Mouse (Mus musculus): ENCODE results near the gene Tpra1. TPM values are rescaled to one million over a fixed set of nuclear protein-coding genes. Genes with fewer than 3 reads are reported as not detected.

The Tpra1 gene
- total RNA-seq, 4 experiments from 2014 or later: 43.9 to 53.4 (median 47.6) TPM

DNA sequence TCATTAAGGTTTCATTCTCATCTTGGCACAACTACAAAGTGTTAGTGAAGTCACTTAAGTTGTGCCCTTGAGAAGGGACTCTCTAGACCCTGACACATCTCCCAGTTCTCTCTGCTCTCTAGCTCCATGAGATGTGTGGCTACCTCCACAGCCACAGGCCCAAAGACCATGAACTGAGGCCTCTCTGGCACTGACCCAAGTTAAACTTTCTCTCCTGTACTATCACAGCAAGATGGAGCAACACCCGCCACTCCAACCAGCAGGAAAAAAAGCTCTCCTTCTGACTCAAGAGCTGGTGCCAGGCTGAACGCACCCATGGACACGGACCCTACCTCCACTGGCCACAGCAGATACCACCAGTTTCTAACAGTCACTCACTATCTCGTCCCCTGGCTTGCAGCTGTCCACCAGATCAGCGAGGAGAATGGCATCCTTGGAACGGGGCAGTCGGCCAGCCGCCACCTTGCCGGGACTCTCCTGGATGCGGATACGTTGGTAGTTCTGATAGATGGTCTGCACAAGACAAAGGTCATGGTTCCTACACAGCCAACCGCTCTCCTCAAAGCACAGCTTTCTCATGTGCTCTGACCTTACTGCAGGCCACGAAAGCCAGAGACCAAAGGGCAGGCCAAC lies 12.5 kb upstream of the Tpra1 start:
- no peak for DNase-seq (ENCODE audit: low spot score in 2 of 2)

DNA sequence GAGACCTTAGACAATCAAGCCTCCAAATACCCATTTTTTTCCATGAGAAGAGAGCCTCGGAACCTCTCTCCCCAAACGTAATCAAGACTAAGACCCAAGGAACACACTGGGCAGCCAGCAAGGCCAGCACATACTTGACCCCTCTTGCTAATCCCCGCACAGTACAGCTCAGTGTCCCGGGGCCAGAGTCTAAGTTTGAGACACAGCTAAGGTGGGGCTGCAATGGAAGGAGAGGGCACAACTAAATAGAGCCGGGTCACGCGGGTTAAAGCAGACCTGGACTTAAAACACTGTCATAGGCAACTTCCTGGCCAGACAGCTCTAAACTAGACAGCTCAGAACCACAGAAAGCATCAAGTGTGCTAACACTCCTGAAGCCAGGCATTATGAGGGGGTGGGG lies 11.2 kb upstream of the Tpra1 start:
- DNase-seq (ENCODE audit: low spot score in 2 of 2): no peak

DNA sequence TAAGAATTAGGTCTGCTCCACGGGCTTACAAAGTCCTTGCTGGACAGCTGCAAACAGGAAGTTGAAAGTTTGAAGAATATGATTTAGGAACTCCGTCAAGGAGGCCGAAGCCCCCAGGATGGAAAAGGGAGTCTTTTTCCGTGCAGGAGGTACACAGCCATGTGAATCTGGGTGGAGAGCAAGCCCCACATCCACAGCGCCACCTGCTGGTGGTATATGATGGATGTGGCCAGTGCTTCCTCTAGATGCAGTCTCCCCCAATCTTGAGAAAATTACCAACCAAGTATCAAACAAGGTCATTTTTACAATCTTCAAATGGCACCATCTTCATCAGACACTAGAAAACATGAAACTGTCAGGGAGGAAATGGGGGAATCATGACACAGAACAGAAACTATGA lies 8.5 kb upstream of the Tpra1 start:
- DNase-seq (ENCODE audit: low spot score in 2 of 2): no peak

DNA sequence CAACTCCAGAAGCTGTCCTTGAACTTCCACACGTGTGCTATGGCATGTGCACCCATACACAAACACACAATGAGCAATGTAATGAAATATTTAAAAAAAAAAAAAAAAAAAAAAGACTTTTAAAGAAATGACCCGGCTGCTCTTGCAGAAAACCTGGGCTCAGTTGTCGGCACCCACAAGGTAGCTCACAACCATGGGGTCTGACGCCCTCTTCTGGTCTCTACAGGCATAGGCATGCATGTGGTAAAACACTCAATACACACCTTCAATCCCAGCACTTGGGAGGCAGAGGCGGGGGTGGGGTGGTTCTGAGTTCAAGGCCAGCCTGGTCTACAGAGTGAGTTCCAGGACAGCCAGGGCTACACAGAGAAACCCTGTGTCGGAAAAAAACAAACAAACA lies 6.1 kb upstream of the Tpra1 start:
- no peak for DNase-seq (ENCODE audit: low spot score in 2 of 2)

DNA sequence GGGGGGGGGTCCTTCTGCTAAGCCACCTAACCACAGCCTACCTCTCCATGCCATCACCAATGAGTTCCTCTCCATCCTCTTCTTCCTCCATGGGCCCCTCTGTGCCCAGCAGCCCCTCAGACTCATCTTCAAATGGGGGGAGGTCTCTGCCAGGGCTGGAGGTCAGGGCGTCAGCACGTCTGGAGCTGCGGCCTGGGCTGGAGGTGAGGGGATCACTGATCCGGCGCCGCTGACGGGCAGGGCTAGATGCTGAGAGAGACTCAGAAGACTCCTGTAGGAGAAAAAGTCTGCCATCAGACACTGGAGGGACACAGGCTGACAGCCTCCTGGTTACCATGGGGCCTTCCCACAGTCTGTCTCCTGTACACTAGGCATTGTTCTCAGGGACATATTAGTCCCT lies 4.8 kb upstream of the Tpra1 start:
- no peak for DNase-seq (ENCODE audit: low spot score in 2 of 2)

DNA sequence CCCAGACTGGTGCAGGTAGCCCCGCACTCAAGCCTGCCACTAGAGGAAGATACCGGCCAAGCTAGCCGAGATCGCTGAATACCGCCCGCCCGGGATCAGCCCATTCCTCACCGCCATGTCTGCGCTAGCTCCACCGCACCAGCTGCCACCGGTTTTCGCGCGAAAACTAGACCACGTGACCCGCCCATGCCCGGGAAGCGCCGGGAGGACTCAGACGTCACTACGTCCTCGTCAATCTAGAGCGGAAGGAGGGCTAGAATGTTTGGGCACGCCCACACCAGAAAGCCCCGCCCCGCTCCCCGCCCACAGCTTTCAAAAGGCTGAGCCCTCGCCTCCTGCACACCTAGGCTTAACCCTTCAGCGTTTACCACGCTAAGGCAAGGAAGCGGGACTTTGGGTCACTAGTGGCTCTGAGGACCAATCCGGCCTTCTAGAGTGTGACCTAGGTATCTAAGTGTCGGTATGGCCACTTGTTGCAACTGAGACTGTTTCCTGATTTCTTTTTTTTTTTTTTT lies 3.5 kb upstream of the Tpra1 start, which contains the start of gene Mcm2:
TSS of gene Mcm2 (minus strand) at position 247 of the 515 bp plus-strand sequence.
- peak; percentile 78 to 89 for DNase-seq (ENCODE audit: low spot score in 2 of 2)

DNA sequence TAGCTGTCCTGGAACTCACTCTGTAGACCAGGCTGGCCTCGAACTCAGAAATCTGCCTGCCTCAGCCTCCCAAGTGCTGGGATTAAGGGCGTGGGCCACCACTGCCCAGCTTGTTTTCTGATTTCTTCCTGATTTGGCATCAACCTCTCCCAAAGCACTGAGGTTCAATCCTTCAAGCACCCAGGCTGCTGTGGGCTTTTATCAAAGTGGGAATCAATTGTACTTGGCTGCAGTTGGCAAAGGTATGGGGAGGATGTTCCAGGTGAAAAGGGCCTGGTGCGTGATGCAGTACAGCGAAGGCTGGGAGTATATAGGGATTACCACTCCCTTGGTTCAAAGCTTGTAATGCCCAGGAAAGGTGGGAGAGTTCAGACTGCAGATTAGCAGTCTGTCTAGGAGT lies 3.0 kb upstream of the Tpra1 start:
- no peak for DNase-seq (ENCODE audit: low spot score in 2 of 2)

DNA sequence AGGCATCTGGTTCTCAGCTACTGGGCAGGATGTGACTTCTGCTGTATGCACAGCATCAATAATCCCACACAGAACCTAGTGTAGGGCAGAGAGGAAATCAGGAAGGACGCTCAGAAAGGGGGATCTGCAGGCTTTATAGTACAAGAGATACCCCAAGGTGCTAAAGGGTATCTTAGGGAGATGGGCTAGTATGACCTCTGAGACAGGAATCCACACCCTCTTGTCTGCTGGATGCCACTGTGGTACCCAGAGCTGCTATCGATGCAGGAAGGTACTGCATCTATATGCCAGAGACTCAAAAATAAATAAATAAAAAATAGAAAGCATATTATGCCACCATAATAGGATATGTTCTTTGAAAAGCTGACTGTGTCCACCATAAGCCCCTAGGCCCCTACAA lies 2.4 kb upstream of the Tpra1 start:
- no peak for DNase-seq (ENCODE audit: low spot score in 2 of 2)

DNA sequence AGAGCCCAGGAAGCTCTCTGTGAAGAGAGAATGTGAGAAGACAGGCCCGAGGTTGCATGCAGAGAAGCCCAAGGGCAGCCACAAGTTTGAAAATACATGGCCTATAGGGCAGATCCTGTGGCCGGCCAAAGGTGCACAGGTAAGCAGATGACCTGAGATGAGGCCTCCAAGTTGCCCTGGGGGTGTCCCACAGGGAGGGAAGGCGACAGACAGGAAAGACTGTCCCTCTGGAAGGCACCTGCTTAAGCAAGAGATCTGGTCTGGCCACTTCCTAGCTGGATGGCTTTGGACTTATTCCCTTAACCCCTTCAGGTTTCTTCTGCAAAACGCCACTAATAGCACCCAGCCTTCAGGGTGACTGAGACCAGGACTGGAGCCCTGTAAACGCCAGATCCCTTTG lies 580 bp upstream of the Tpra1 start:
- no peak for DNase-seq (ENCODE audit: low spot score in 2 of 2)

DNA sequence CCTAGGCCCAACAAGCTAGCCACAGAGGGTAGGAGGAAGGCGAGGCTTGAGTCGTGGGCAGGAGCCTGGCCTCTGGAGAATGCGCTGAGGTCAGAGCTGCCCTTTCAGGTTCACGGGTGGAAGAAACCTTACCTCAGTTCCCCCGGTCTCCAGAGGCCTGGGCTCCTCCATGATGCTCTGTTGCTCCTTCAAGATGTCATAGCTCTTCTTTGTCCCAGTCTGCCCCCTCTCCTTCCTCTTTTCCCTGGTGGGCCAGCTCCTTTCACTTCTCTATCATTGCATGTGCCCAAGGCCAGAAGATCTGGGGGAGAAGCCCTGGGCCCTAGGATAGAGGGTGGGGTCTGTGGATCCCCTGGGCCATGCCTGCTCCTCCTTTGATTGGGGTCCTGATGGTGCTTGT lies 1.7 kb downstream of the Tpra1 start:
- no peak for DNase-seq (ENCODE audit: low spot score in 2 of 2)

DNA sequence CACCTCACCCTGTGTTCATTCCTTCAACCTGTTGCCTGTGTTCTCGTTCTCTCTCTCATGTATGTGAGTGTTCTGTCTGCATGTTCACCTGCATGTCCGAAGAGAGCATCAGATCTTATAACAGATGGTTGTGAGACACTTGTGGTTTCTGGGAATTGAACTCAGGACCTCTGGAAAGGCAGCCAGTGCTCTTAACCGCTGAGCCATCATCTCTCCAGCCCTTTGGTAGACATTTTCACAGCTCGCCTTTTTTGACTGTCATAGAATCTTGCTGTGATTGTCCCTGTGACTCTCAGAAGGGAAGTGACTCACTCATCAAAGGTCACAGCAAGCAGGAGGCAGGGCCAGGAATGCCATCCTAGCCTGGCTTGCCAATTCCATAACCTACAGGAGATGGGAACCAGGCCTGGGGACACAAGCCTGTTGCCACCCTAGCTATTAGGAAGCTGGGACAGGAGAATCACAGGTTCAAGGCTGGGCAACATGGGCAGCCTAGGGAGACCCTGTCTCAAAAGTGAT lies 2.5 kb downstream of the Tpra1 start:
- no peak for DNase-seq (ENCODE audit: low spot score in 2 of 2)

DNA sequence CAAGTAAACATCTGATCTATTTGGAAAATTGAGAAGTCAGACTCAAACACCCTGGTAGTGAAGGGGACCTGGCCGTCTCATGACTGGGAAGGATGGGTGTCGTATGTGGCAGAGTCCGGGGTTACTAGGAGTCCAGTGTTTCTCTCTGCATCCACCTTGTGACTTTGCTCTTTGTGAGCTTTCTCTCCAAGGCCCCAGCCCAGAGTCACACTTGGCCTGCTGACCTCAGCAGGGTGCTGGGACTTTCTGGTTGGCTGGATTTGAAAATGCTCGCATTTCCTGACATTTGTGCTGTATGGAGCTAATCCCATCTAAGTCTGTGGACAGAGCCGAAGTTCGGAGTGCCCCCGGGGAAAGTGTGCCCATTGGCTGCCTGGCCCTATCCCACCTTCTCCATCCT lies 3.0 kb downstream of the Tpra1 start:
- DNase-seq (ENCODE audit: low spot score in 2 of 2): no peak

DNA sequence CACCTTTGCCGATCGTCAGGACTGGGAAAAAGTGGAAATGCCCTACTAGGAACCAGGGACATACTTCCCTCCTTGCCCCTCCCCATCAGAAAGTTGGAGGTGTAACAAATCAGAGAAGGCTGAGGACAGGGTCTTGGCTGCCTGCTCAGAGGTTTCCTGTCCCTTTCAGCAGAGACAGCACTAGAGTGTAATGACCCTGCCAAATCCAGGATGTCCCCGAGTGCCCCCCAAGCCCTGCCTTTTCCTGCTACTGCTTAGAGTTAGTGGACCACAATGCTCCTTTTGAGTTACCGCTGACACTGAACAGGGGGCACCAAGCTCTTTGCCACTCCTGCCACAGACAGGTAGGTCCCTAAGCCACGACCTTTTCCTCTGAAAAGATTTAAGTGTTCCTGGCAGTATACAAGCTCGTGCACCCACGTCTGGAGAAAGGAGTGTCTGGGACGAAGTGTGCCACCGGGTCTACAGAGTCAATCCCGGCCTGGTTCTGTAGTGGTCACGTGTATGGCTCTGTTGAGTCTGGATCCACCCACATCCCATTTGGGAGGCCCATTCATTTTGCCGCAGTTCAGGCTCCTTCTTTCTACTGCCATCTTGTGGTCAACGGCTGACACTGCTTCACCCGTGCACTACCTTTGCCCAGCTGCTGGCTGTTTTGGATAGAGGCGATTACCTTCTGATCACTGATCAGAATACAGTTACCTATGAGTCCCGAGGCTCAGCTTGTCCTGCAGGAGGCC lies 4.5 kb downstream of the Tpra1 start:
- DNase-seq (ENCODE audit: low spot score in 2 of 2): peak in 1 of 2 experiments; percentile 78

DNA sequence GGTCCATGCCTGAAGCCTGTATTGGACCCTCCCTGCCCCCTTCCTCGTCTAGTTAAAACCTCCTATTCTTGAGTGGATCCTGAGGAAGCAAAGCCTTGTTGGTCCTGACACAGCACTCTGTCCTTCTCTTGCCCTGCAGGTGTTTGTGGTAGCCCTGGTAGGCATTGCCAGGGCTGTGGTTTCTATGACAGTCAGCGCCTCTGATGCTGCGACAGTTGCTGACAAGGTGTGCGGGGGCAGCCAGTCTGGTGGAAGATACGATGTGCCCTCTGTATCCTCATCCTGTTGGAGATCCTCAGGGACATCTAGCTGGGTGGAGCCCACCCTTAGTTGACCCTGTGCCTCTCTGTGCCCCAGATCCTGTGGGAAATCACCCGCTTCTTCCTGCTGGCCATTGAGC lies 7.1 kb downstream of the Tpra1 start:
- no peak for DNase-seq (ENCODE audit: low spot score in 2 of 2)

DNA sequence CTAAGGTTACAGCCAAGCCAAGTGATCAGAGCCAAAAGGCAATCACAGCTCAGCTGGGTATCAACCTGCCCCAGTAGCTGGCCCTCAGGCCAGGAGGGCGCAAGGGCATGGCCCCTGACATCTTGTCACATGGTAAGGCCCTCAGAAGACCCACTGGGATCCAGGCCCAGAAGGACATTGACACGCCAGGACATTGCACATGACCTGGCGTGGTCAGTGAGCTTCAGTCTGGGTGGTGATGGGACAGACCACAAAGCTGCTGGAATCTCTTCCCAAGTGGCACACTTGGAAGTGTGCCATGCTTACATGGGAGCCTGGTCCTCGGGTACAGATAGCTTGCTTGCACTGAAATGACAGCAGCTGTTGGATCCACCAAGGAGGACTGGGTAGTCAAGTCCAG lies 11.0 kb downstream of the Tpra1 start:
- DNase-seq (ENCODE audit: low spot score in 2 of 2): no peak

DNA sequence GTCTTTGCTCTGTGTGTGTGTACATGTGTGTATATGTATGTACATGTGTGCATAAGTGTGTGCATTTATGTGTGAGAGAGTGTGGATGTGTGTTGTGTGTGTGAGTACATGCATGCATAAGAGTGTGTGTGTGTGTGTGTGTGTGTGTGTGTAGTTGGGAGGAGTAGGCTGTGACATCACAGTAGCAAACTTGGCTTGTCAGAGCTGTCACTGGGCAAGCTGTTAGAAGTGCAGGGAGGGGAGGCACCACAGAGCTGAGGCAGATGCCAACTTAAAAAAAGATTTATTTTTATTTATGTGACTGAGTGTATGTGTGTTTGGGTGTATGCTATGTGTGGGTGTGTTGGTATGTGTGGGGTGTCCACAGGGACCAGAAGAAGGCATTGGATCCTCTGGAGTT lies 11.4 kb downstream of the Tpra1 start:
- no peak for DNase-seq (ENCODE audit: low spot score in 2 of 2)

DNA sequence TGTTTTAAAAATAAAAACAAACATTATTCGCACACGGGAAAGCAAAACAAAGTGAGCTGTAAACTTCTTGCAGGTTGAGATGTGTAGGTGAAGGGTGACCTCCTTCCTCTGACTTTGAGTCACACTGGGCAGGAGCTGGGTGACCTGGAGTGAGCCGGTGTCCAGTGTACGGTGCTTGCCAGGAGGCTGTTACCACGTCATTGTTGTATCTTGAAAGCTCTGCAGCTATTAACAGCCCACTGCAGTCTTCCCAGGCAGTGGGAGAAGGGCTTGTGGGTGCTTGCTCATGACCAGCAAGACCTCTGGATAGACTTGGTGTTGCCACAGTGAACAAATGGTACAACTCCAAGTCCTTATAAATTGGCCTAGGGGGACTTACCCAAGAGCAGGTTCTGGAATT lies 12.7 kb downstream of the Tpra1 start:
- DNase-seq (ENCODE audit: low spot score in 2 of 2): no peak

DNA sequence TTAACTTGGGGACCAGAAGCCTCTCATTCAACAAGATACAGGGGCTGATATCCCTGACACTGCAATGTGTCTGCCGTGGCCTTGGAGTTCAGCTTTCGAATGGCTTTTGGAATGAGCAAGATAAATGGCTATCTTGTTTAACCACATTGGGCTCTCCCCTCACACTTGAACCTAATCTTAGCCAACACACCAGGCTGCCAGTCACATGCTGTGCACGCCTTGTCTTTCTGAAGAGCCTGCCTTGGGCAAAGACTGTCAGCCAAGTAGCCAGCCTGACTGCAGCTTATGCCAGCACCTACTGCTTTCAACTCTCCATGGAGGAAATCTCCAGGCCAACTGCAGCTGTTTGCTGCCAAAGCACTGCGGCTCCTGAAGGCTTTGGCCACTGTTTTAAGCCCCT lies 13.5 kb downstream of the Tpra1 start:
- DNase-seq (ENCODE audit: low spot score in 2 of 2): no peak

DNA sequence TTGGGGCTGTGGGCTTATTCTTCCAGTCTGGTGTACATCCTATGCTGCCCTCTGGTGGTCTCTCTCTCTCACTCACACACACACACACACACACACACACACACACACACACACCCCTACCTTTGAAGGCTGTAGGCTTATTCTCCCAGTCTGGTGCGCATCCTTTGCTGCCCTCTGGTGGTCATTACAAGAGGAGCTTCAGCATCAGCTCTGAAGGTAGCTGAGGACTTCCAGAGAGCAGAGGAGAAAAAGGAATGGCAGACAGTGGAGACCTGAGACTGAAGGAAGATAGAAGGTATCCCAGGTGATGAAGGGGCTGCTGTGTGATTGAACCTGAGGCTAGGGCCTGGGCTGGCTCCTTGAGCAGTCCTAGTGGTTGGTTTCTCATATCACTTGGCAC lies 14.1 kb downstream of the Tpra1 start:
- no peak for DNase-seq (ENCODE audit: low spot score in 2 of 2)

DNA sequence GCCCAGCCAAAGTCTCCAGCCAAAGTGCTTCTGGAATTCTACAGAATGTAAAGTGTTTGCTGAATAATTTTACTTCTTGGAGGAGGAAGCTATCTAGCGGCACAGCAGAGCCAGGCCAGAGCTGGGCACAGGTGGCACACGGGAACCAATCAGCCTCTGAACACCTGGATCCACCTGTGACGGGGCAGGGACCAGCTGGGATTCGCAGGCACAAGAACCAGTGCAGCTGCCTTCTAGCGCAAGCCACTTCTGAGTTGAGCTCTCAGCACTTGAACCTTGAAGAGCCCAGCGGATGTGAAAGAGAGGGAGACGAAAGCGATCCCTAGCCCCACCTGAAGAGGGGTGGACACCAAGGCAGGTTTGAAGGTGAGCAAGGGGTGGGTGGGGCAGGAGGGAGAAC lies 16.8 kb downstream of the Tpra1 start:
- DNase-seq (ENCODE audit: low spot score in 2 of 2): no peak

DNA sequence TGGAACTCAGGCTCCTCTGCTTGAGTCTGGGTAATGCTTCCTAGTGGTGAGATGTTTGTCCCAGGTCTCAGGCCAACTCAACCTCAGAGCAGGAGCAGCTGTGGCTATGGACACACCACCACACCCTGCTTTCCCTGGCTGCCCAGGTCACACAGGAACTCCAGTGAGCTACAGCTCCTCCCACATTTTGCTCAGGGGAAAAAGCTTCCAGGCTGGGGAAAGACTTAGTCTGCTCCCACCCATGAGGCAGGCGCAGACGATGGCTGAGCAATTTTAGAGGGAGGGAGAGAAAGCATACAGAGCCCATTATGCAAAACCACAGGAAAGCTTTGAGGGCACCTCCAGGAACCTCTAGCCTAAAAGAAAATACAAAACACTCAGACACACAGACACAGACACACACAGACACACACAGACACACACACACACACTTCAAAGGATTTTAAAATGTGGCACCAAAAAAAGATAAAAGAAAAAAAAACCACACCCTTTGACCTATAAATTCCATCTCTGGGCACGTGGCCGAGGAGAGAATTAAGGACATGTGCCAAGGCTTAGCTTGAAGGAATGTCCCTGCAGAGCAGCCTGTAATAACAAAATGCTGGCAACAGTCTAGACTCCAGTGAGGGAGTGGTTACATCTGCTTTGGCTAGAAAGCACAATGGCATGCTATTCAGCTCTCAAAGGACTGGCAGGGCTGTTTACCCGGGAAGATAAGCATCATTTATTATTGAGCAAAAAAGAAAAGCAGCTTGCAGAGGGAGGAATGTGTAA lies 22.6 kb downstream of the Tpra1 start:
- no peak for DNase-seq (ENCODE audit: low spot score in 2 of 2)

DNA sequence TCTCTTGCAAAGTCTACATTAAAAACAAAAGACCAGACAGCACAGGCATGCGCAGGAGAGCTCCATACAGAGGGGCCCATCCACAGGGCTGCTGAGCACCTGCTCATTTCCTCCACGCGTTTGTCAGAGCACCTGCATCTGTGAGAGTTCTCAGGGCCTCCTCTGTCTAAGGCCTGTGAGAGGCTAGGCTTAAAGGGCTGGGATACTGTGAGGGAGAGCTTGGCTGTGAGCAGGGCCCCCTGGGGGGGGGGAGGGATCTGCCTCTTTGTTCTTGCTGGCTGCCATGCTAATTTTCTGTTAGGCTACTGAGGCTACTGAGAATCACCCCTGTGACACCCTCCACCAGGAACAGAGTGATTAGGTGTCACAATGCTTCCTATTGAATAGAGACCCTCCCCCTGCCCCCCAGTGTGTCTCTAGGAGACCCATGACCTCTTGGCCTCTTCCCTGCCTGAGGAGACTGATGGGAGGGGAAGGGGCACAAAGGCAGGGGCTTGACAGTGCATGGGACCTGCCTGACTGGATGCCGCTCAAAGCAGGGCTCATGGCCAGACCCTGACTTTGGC lies 23.7 kb downstream of the Tpra1 start:
- DNase-seq (ENCODE audit: low spot score in 2 of 2): no peak

Data from left cerebral cortex, adult 8-10 months (tissue).